Mouse (Mus musculus): ENCODE results near the gene Ascc3. TPM values are rescaled to one million over a fixed set of nuclear protein-coding genes. Genes with fewer than 3 reads are reported as not detected.

The Ascc3 gene
- polyA plus RNA-seq, 1 experiment from 2014 or later: 16.6 TPM

DNA sequence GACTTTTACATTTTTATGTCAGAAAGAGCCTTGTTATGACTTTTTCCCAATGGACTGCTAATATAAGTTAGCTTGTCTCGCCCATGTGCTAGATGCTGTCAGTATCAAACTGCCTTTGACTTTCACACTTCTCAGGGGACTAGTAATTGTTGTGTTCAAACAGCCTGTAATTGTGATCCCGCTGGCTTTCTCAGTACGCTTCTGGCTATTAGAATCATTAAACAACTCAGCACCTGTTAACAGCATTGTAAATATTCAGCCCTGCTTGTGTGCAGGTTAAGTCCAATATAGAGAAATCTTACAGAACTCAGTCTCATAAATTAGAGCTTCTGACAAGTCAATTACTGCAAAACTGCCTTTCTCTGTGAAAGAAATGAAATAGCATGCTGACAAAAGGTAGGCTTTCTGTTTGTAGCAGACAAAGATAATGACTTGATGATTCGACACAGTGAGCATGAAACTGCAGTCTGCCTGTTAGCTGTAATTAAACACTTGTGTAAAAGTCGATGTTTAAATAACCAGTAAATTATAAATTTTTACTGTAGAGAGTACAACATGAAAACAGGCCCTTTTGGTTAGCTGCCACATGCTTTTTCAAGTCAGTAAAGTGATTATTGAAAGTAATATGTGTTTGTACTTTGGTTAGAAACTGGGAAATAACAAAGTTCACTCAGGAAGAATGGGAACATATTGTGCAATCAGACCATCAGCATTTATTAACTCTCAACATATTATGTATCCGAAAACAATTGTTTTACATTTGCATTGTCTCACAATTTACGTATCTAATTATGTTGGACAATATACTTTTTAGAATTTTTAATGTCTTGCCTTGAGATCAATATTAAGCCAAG lies 171.2 kb downstream of the Ascc3 start:
- Histone ChIP-seq H3K27me3 (no peaks in the 10 kb centered on the region), H3K36me3 (peaks cover 5% of the 10 kb centered on the region; the same call in 1 of the 2 replicates), H3K4me2 (no peak overlapping the region), H3K9ac (no peak overlapping the region), H3K27ac (replicated peaks) (no peak overlapping the region), H3K4me3 (no peak overlapping the region), H3K9me3 (no peaks in the 10 kb centered on the region), H3K4me1 (replicated peaks) (peaks cover 5% of the 10 kb centered on the region; the same call in 1 of the 2 replicates)
- no peak for ATAC-seq (ENCODE audit: low FRiP score, low read depth)
- 44% methylated on average over 7 of the region's 7 CpGs for WGBS

DNA sequence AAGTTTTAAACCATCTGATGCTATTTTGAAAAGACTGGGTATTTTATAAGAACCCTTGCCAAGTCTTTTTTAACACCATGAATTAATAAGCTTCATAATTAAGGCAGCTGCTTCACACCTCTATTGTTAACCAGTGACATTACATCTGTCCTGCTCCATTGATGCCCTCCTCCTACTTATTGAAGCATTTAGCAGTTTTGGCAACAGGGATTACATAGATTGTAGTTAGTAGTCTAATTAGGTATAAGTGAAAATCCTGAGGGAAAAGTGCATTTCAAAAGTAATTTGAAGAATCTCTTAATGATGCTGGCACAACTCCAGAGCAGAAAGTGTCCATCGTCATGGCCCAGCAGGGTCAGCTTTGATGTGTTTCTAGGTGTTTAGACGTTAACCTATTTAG lies 180.3 kb downstream of the Ascc3 start:
- 42% methylated on average over 2 of the region's 2 CpGs for WGBS

DNA sequence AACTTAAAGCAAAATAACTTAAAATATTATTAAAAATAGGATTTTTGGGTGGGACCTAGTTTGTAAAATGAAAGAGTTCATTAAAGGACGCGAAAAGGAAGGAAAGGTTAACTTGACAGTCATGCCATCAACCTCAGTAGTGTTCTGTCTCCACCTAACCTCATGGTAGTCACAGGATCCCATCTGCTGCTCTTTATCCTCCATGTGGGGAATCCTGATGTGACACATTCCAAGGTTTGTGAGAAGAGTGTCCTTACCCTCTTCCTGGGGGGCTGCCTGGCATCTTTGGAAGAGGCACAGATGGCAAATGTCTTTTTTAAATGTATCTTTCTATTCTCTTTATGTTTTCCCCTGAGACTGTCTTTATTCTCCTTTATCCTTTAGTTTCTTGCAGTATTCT lies 181.4 kb downstream of the Ascc3 start:
- Histone ChIP-seq H3K36me3 (no peaks in the 10 kb centered on the region), H3K4me1 (replicated peaks) (no peaks in the 10 kb centered on the region), H3K4me2 (no peak overlapping the region), H3K4me3 (no peak overlapping the region), H3K9me3 (no peaks in the 10 kb centered on the region), H3K27ac (replicated peaks) (no peak overlapping the region), H3K9ac (no peak overlapping the region), H3K27me3 (no peaks in the 10 kb centered on the region)
- no peak for ATAC-seq (ENCODE audit: low FRiP score, low read depth)
- WGBS: 91% methylated on average over 2 of the region's 2 CpGs

More for the DNA sequence above, 180.3 kb downstream of the Ascc3 start:
- H3K27me3 ChIP-seq: no peaks in the 10 kb centered on the region
- H3K9ac ChIP-seq: no peak overlapping the region
- no peak overlapping the region for H3K27ac ChIP-seq (replicated peaks)
- H3K36me3 ChIP-seq: no peaks in the 10 kb centered on the region
- H3K4me3 ChIP-seq: no peak overlapping the region
- no peaks in the 10 kb centered on the region for H3K4me1 ChIP-seq (replicated peaks)
- H3K4me2 ChIP-seq: no peak overlapping the region
- no peaks in the 10 kb centered on the region for H3K9me3 ChIP-seq
- ATAC-seq (ENCODE audit: low FRiP score, low read depth): no peak

DNA sequence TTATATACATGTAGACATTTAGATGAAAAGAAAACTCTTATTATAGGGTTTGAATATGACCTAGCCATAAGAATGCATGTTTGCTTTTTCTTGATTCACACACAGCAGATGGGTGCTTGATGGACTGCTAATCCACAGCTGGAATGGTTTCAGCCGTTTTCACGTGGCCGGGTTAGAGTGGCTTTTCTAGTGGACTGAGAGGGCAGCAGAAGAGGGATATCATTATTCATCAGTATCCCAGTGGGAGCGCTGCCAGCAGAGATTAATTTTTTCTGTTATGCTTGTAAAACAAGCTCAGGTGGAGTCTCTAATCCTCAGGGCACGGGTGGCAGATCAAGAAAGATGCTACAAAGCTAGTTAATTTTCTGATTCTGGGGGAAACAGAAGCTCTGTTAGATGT lies 200.4 kb downstream of the Ascc3 start:
- Histone ChIP-seq H3K36me3 (no peaks in the 10 kb centered on the region), H3K27ac (replicated peaks) (no peak overlapping the region), H3K27me3 (no peaks in the 10 kb centered on the region), H3K4me3 (no peak overlapping the region), H3K9me3 (no peaks in the 10 kb centered on the region), H3K9ac (no peak overlapping the region), H3K4me2 (no peak overlapping the region), H3K4me1 (replicated peaks) (no peaks in the 10 kb centered on the region)
- WGBS: 32% methylated on average over 5 of the region's 5 CpGs
- no peak for ATAC-seq (ENCODE audit: low FRiP score, low read depth)

DNA sequence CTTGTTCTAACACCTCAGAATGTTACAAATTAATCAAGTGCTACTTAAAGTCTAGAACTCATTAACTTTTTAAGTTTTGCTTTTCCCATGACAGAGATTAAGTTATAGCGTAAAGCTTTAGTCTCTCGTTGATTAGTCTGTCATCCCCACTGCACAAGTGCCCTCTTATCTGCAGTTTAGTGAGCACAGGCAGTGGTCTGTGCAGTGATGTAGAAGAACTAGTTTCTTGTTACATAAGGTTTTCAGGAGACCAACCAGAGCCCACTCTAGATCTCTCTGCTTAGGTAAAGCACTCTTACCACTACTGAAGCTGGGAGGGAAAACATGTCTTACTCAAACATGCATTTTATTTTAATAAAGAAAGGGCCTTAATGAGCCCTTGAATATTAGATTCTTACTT lies 209.1 kb downstream of the Ascc3 start:
- Histone ChIP-seq H3K36me3 (no peaks in the 10 kb centered on the region), H3K4me3 (no peak overlapping the region), H3K27me3 (no peaks in the 10 kb centered on the region), H3K9ac (no peak overlapping the region), H3K9me3 (no peaks in the 10 kb centered on the region), H3K4me1 (replicated peaks) (no peaks in the 10 kb centered on the region), H3K27ac (replicated peaks) (no peak overlapping the region), H3K4me2 (no peak overlapping the region)
- no peak for ATAC-seq (ENCODE audit: low FRiP score, low read depth)
- WGBS: 47% methylated on average over 2 of the region's 2 CpGs

DNA sequence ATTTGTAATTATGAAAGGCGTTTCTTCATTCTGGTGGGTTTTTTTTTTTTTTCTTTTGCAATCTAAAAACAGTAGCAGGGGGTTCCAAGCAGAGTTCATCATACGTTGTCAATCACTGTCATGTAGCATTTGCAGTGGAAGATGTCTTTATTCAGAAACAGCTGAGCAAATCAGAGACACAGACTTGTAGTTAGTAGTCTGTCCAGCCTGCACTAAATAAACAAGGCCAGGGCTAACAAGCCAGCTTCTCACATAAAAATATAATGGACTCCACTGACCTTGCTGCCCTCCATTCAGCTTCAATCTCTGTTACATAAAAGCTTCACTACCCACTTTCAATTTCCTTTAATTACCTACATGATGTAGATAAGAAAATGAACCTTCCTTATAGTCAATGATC lies 209.9 kb downstream of the Ascc3 start:
- no peaks in the 10 kb centered on the region for H3K4me1 ChIP-seq (replicated peaks)
- 59% methylated on average over 2 of the region's 2 CpGs for WGBS
- no peaks in the 10 kb centered on the region for H3K27me3 ChIP-seq
- H3K36me3 ChIP-seq: no peaks in the 10 kb centered on the region
- no peak overlapping the region for H3K27ac ChIP-seq (replicated peaks)
- ATAC-seq (ENCODE audit: low FRiP score, low read depth): no peak
- H3K4me3 ChIP-seq: no peak overlapping the region
- no peak overlapping the region for H3K4me2 ChIP-seq
- H3K9me3 ChIP-seq: no peaks in the 10 kb centered on the region
- H3K9ac ChIP-seq: no peak overlapping the region

DNA sequence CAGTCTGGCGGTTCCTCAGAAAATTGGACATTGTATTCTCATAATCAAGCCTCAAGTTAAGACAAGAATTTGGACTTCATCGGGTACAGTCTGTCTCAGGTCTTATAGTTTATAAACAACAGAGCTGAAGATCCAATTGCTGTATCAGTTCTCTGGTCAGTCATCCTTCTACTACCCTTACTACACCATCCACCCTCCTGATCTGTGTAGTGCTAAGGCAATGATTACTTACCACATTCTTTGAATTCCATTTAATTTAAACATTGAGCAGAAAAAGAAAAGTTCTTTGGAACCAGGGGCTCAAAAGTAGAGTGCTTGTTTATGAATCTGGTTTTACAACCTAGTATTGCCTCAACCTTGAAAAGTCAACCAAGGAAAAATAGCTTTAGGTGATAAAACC lies 213.7 kb downstream of the Ascc3 start:
- H3K4me1 ChIP-seq (replicated peaks): no peaks in the 10 kb centered on the region
- no peaks in the 10 kb centered on the region for H3K9me3 ChIP-seq
- ATAC-seq (ENCODE audit: low FRiP score, low read depth): no peak
- no peak overlapping the region for H3K4me2 ChIP-seq
- H3K4me3 ChIP-seq: no peak overlapping the region
- H3K27me3 ChIP-seq: no peaks in the 10 kb centered on the region
- WGBS: 94% methylated on average over 2 of the region's 2 CpGs
- H3K36me3 ChIP-seq: no peaks in the 10 kb centered on the region
- H3K9ac ChIP-seq: no peak overlapping the region
- no peak overlapping the region for H3K27ac ChIP-seq (replicated peaks)

DNA sequence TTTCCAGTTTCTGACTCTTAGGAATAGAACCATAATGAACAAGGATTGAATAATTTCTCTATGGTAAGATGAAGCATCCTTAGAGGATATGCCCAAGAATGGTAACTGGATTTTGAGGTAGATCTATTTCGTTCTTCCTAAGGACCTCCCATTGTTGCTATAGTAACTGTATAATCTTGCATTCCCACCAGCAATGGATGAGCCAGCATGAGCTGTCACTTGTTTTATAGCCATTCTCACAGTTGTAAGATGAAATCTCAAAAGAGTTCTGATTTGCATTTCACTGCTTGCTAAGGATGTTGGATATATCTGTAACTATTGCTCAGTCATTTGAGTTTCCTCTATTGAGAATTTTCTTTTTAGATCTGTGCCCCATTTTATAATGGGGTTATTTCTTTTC lies 229.9 kb downstream of the Ascc3 start:
- WGBS: 52% methylated on average over 1 of the region's 1 CpGs
- Histone ChIP-seq H3K9ac (no peak overlapping the region), H3K4me1 (replicated peaks) (no peaks in the 10 kb centered on the region), H3K4me2 (no peak overlapping the region), H3K4me3 (no peak overlapping the region), H3K27ac (replicated peaks) (no peak overlapping the region), H3K27me3 (no peaks in the 10 kb centered on the region), H3K9me3 (no peaks in the 10 kb centered on the region), H3K36me3 (peaks cover 6% of the 10 kb centered on the region; the same call in 1 of the 2 replicates)
- no peak for ATAC-seq (ENCODE audit: low FRiP score, low read depth)

DNA sequence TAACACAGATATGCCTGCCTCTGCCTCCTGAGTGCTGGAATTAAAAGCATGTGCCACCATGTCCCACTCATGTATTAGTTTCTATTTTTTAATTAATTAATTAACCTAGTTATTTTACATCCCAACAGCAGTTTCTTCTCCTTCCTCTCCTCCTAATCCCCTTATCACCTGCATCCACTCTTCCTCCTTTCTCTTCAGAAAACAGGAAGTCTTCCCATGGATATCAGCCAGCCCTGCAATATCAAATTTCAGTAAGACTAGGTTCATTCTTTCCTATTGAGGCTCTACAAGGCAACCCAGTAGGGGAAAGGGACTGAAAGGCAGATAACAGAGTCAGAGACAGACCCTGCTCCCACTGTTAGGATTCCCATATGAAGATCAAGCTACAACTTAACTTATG lies 234.4 kb downstream of the Ascc3 start:
- H3K4me1 ChIP-seq (replicated peaks): no peaks in the 10 kb centered on the region
- peaks cover 6% of the 10 kb centered on the region; the same call in 1 of the 2 replicates for H3K36me3 ChIP-seq
- H3K9ac ChIP-seq: no peak overlapping the region
- no peaks in the 10 kb centered on the region for H3K27me3 ChIP-seq
- H3K9me3 ChIP-seq: no peaks in the 10 kb centered on the region
- H3K4me3 ChIP-seq: no peak overlapping the region
- H3K27ac ChIP-seq (replicated peaks): no peak overlapping the region
- no peak for ATAC-seq (ENCODE audit: low FRiP score, low read depth)
- H3K4me2 ChIP-seq: no peak overlapping the region

DNA sequence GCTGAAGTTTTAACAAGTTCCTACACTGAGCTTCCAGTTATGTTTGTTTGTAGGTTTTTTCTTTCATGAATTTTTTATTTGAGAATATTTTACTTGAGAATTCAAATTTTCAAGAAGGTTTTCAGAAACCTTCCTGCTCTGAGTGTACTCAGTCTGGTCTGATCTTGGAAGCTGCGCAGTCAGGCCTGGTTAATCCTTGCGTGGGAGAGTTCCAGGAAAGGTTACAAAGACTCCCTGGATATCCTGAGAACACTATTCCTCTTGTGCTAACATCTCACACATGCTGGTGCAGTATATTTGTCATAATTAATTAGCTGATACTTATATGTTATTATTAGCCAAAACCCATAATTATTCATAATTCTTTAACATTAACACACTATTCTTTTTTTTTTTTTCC lies 242.1 kb downstream of the Ascc3 start:
- Histone ChIP-seq H3K4me2 (no peak overlapping the region), H3K27me3 (no peaks in the 10 kb centered on the region), H3K4me3 (no peak overlapping the region), H3K36me3 (no peaks in the 10 kb centered on the region), H3K9me3 (no peaks in the 10 kb centered on the region), H3K4me1 (replicated peaks) (0 out of 2 replicates have a peak, but pooled peaks cover 4% of the 10 kb centered on the region), H3K27ac (replicated peaks) (no peak overlapping the region), H3K9ac (no peak overlapping the region)
- 90% methylated on average over 2 of the region's 2 CpGs for WGBS
- ATAC-seq (ENCODE audit: low FRiP score, low read depth): no peak

DNA sequence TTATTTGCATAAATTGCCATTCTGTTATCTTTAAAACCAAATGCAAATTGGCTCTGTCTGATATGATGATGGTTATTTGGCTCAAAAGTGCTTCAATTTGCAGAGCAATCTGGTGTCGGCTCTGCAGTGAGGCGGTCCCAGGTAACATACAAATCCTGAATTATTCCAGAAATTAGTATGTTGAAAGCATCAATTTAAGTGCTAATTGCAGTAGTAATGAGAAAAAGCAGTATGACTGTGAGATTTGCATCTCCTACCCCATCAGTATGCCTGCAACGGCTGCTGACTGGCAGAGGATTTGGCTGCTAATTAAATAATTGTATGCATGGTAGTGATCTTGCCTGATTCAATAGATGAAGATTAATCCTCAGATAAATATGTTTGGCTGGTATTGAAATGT lies 250.9 kb downstream of the Ascc3 start:
- Histone ChIP-seq H3K4me3 (no peak overlapping the region), H3K4me2 (no peak overlapping the region), H3K9ac (no peak overlapping the region), H3K9me3 (no peaks in the 10 kb centered on the region), H3K27ac (replicated peaks) (no peak overlapping the region), H3K4me1 (replicated peaks) (no peaks in the 10 kb centered on the region), H3K27me3 (no peaks in the 10 kb centered on the region), H3K36me3 (no peaks in the 10 kb centered on the region)
- 58% methylated on average over 3 of the region's 3 CpGs for WGBS
- no peak for ATAC-seq (ENCODE audit: low FRiP score, low read depth)

DNA sequence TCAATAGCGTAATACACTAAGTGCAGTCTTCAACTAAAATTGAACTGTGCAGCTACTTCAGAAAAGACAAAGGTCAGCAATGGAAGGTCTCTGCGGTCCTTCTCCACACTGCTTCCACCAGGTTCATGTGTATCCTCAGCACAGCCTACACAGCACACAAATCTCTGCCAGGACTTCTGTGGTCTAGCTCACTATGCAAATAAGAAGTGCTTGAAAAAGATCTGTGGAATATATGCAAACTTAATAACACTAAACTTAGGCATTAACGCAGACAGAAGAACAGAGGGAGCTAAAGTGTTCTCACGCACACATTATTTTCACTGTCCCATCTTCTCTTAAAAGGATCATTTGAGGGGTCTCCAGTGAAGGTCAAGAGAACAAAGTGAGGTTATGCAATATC lies 275.7 kb downstream of the Ascc3 start:
- H3K27ac ChIP-seq (replicated peaks): no peak overlapping the region
- 87% methylated on average over 4 of the region's 4 CpGs for WGBS
- H3K4me2 ChIP-seq: no peak overlapping the region
- no peaks in the 10 kb centered on the region for H3K27me3 ChIP-seq
- no peaks in the 10 kb centered on the region for H3K9me3 ChIP-seq
- ATAC-seq (ENCODE audit: low FRiP score, low read depth): no peak
- H3K36me3 ChIP-seq: no peaks in the 10 kb centered on the region
- H3K4me3 ChIP-seq: no peak overlapping the region
- no peak overlapping the region for H3K9ac ChIP-seq
- no peaks in the 10 kb centered on the region for H3K4me1 ChIP-seq (replicated peaks)

DNA sequence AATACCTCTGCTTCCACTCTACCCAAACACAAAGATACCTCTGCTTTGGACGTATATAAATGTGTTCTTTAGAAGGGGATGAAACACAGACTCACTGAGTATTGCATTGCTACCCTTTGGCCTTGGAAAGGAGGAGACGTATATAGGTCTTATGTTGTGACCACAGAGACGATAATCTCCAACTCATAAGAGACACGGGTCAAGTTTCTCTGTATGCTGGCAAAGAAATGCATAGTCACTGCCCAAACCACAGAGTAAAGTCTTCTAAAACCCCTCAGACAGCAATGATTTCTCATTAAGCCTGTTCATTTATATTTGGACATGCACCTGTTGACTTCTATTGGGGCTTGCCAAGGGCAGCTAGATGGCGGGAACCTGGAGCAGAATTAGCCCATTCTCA lies 284.5 kb downstream of the Ascc3 start:
- Histone ChIP-seq H3K4me2 (no peak overlapping the region), H3K4me1 (replicated peaks) (no peaks in the 10 kb centered on the region), H3K4me3 (no peak overlapping the region), H3K9me3 (no peaks in the 10 kb centered on the region), H3K36me3 (no peaks in the 10 kb centered on the region), H3K27ac (replicated peaks) (no peak overlapping the region), H3K27me3 (no peaks in the 10 kb centered on the region), H3K9ac (no peak overlapping the region)
- WGBS: 88% methylated on average over 5 of the region's 5 CpGs
- no peak for ATAC-seq (ENCODE audit: low FRiP score, low read depth)

Measured in hindbrain, embryonic 15.5 days (tissue).